Mouse (Mus musculus): ENCODE results near the gene Sp1. TPM values are rescaled to one million over a fixed set of nuclear protein-coding genes. Genes with fewer than 3 reads are reported as not detected.

Gene Sp1
- polyA plus RNA-seq, 1 experiment from 2014 or later, result 16.9 TPM

DNA sequence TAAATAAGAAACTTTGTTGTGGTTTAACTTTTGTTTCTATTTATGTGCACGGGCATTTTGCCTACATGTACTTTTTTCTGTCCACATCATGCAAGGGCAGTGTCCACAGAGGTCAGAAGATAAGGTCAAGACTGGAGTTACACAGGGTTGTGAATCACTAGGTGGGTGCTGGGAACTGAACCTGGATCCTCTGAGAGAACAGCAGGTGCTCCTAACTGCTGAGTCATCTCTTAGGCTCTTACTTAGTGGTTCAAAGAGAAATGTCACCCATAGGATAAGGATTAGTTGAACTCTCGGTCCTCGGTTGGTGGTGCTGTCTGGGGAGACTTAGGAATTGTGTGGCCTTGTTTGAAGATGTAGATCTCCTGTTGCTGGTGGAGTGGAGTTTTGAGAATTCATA lies 17.0 kb upstream of the Sp1 start:
- no peak overlapping the region for H3K4me2 ChIP-seq (replicated peaks; ENCODE audit: low read depth, low read length)
- no peak for ATAC-seq (ENCODE audit: insufficient number of reproducible peaks, insufficient read depth, low FRiP score, low read depth)
- no peak overlapping the region for H3K4me3 ChIP-seq (ENCODE audit: low read depth, low read length)
- H3K36me3 ChIP-seq (ENCODE audit: control insufficient read depth, insufficient read depth, low read length), result no peaks in the 10 kb centered on the region
- 83% methylated on average over 3 of the region's 3 CpGs for WGBS
- H3K27me3 ChIP-seq (ENCODE audit: control insufficient read depth, insufficient read depth, low read length), result no peaks in the 10 kb centered on the region
- H3K9me3 ChIP-seq (ENCODE audit: control insufficient read depth, low read depth, low read length), result no peaks in the 10 kb centered on the region
- H3K4me1 ChIP-seq (ENCODE audit: control insufficient read depth, insufficient read depth, low read length), result no peaks in the 10 kb centered on the region
- no peak overlapping the region for H3K27ac ChIP-seq (ENCODE audit: low read length)
- no peak overlapping the region for H3K9ac ChIP-seq (replicated peaks; ENCODE audit: low read depth, low read length)

DNA sequence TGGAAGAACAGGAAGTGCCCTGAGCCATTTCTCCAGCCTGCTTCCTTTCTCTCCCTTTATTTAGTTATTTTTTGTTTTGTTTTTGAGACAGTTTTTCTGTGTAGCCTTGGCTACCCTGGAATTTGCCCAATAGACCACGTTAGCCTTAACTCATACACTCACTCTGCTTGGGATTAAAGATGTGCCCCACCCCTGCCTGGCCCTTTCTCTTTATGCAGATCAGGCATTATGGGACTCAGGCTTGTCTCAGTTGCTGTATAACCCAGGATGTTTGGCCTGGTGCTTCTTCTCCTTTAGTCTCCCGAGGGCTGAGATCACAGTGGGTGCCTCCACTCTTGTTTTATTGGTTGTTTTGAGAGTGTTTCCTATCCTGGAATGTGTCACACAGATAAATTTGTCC lies 13.4 kb upstream of the Sp1 start:
- H3K27ac ChIP-seq (ENCODE audit: low read length), result no peak overlapping the region

DNA sequence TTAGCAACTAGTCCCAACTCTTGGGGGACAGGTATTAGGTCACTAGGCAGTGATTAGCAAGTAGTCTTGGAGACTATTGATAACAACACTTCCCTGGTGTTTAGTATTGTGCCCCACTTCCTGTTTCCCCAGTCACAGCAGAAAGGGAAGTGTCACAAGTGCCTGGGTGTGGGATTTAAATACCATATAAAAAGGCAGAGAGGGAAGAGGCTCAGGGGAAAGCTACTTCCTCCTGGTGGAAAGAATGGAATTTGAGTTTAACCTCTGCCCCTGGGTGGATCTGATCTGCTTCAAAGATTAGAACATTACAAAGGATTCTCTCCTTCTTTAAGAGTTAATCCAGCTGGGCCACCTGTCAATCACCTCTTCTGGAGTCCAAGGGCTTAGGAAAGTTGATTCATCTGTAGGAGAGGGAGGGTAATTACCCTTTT lies 12.3 kb upstream of the Sp1 start:
- ATAC-seq (ENCODE audit: insufficient number of reproducible peaks, insufficient read depth, low FRiP score, low read depth), result no peak
- Histone ChIP-seq H3K27ac (ENCODE audit: low read length) (peak overlapping the region; percentile 74), H3K4me2 (replicated peaks; ENCODE audit: low read depth, low read length) (no peak overlapping the region)

More for the DNA sequence above, 13.4 kb upstream of the Sp1 start:
- Histone ChIP-seq H3K4me3 (ENCODE audit: low read depth, low read length) (no peak overlapping the region), H3K9me3 (ENCODE audit: control insufficient read depth, low read depth, low read length) (no peaks in the 10 kb centered on the region), H3K36me3 (ENCODE audit: control insufficient read depth, insufficient read depth, low read length) (no peaks in the 10 kb centered on the region), H3K4me1 (ENCODE audit: control insufficient read depth, insufficient read depth, low read length) (no peaks in the 10 kb centered on the region), H3K9ac (replicated peaks; ENCODE audit: low read depth, low read length) (no peak overlapping the region), H3K27me3 (ENCODE audit: control insufficient read depth, insufficient read depth, low read length) (no peaks in the 10 kb centered on the region), H3K4me2 (replicated peaks; ENCODE audit: low read depth, low read length) (no peak overlapping the region)
- 55% methylated on average over 2 of the region's 2 CpGs for WGBS
- ATAC-seq (ENCODE audit: insufficient number of reproducible peaks, insufficient read depth, low FRiP score, low read depth), result no peak

GRCm38 (mm10) chr15:102395061-102395460 lies 10.9 kb upstream of the Sp1 start:
- H3K27me3 ChIP-seq (ENCODE audit: control insufficient read depth, insufficient read depth, low read length), result no peaks in the 10 kb centered on the region
- peak; percentile 77 for ATAC-seq (ENCODE audit: insufficient number of reproducible peaks, insufficient read depth, low FRiP score, low read depth)
- no peak overlapping the region for H3K4me3 ChIP-seq (ENCODE audit: low read depth, low read length)
- H3K4me2 ChIP-seq (replicated peaks; ENCODE audit: low read depth, low read length), result no peak overlapping the region
- H3K4me1 ChIP-seq (ENCODE audit: control insufficient read depth, insufficient read depth, low read length), result peaks cover 8% of the 10 kb centered on the region; the same call in 1 of the 2 replicates
- H3K36me3 ChIP-seq (ENCODE audit: control insufficient read depth, insufficient read depth, low read length), result no peaks in the 10 kb centered on the region
- H3K27ac ChIP-seq (ENCODE audit: low read length), result peak overlapping the region; percentile 67; the same call in 1 of the 2 replicates
- WGBS, result 11% methylated on average over 3 of the region's 3 CpGs
- H3K9me3 ChIP-seq (ENCODE audit: control insufficient read depth, low read depth, low read length), result no peaks in the 10 kb centered on the region
- H3K9ac ChIP-seq (replicated peaks; ENCODE audit: low read depth, low read length), result no peak overlapping the region

More for the DNA sequence above, 12.3 kb upstream of the Sp1 start:
- H3K36me3 ChIP-seq (ENCODE audit: control insufficient read depth, insufficient read depth, low read length), result no peaks in the 10 kb centered on the region
- H3K9me3 ChIP-seq (ENCODE audit: control insufficient read depth, low read depth, low read length), result no peaks in the 10 kb centered on the region
- H3K4me1 ChIP-seq (ENCODE audit: control insufficient read depth, insufficient read depth, low read length), result 0 out of 2 replicates have a peak, but pooled peaks cover under 1% of the 10 kb centered on the region
- no peaks in the 10 kb centered on the region for H3K27me3 ChIP-seq (ENCODE audit: control insufficient read depth, insufficient read depth, low read length)
- no peak overlapping the region for H3K4me3 ChIP-seq (ENCODE audit: low read depth, low read length)
- no peak overlapping the region for H3K9ac ChIP-seq (replicated peaks; ENCODE audit: low read depth, low read length)

DNA sequence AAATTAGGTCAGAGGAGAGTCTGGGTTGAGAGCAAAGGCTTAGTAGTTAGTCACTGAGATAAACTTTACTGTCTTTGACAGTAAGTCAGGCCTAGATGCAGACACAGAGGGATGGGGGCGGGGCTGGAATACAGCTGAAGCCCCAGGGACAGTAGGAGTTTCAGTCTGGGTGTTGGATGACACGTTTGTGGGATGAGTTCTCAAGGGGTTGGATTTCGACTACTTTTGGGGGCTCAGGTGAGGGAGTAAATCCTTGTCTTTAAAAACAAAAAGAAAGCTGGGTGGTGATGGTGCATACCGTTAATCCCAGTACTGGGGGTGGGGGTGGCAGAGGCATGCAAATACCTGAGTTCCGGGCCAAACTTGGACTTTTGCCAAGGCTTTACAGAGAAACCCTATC lies 7.3 kb upstream of the Sp1 start:
- Histone ChIP-seq H3K4me1 (ENCODE audit: control insufficient read depth, insufficient read depth, low read length) (peaks cover 10% of the 10 kb centered on the region; the same call in 1 of the 2 replicates), H3K9me3 (ENCODE audit: control insufficient read depth, low read depth, low read length) (no peaks in the 10 kb centered on the region), H3K4me2 (replicated peaks; ENCODE audit: low read depth, low read length) (peak overlapping the region; percentile 42), H3K9ac (replicated peaks; ENCODE audit: low read depth, low read length) (no peak overlapping the region), H3K36me3 (ENCODE audit: control insufficient read depth, insufficient read depth, low read length) (no peaks in the 10 kb centered on the region), H3K27me3 (ENCODE audit: control insufficient read depth, insufficient read depth, low read length) (no peaks in the 10 kb centered on the region), H3K4me3 (ENCODE audit: low read depth, low read length) (no peak overlapping the region; the same call in 1 of the 2 replicates), H3K27ac (ENCODE audit: low read length) (peak overlapping the region; percentile 79; the same call in 1 of the 2 replicates)
- WGBS, result 27% methylated on average over 5 of the region's 5 CpGs
- ATAC-seq (ENCODE audit: insufficient number of reproducible peaks, insufficient read depth, low FRiP score, low read depth), result no peak

- Histone ChIP-seq H3K9me3 (ENCODE audit: control insufficient read depth, low read depth, low read length) (no peaks in the 10 kb centered on the region), H3K4me2 (replicated peaks; ENCODE audit: low read depth, low read length) (peak overlapping the region; percentile 42), H3K36me3 (ENCODE audit: control insufficient read depth, insufficient read depth, low read length) (no peaks in the 10 kb centered on the region), H3K9ac (replicated peaks; ENCODE audit: low read depth, low read length) (peak overlapping the region; percentile 26), H3K4me1 (ENCODE audit: control insufficient read depth, insufficient read depth, low read length) (peaks cover 10% of the 10 kb centered on the region; the same call in 1 of the 2 replicates), H3K27ac (ENCODE audit: low read length) (peak overlapping the region; percentile 79), H3K27me3 (ENCODE audit: control insufficient read depth, insufficient read depth, low read length) (no peaks in the 10 kb centered on the region), H3K4me3 (ENCODE audit: low read depth, low read length) (peak overlapping the region; percentile 29)
- peak; percentile 86 for ATAC-seq (ENCODE audit: insufficient number of reproducible peaks, insufficient read depth, low FRiP score, low read depth)
- 3% methylated on average over 34 of the region's 34 CpGs for WGBS
These were observed 6.4 kb upstream of the Sp1 start for GRCm38 (mm10) chr15:102399229-102400221.

DNA sequence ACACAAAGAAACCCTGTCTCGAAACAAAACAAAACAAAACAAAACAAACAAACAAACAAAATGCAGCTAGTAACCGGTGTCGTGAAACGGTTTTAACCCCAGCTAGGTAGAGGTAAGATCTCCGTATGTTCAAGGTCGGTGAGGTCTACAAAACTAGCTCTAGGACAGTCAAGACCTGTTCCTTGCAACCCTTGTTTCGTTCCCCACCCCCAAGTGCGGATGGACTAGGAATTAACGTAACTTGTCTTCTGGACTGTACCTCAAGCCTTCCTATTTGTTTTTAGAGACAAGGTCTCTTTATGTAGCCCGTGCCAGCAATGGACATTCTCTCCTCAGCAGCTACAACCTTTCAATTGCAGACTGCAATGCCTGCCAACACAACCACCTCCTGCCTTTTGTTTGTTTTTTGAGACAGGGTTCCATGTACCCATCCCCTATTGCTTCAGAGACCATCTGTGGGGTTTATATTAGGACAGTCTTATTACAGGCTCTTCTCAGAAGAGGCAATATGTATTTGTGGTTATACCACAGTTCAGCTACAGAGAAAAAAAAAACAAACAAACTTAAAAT lies 5.4 kb upstream of the Sp1 start:
- Histone ChIP-seq H3K4me2 (replicated peaks; ENCODE audit: low read depth, low read length) (peak overlapping the region; percentile 42), H3K27ac (ENCODE audit: low read length) (peak overlapping the region; percentile 79; the same call in 1 of the 2 replicates), H3K9ac (replicated peaks; ENCODE audit: low read depth, low read length) (no peak overlapping the region), H3K27me3 (ENCODE audit: control insufficient read depth, insufficient read depth, low read length) (no peaks in the 10 kb centered on the region), H3K36me3 (ENCODE audit: control insufficient read depth, insufficient read depth, low read length) (no peaks in the 10 kb centered on the region), H3K4me3 (ENCODE audit: low read depth, low read length) (no peak overlapping the region), H3K9me3 (ENCODE audit: control insufficient read depth, low read depth, low read length) (no peaks in the 10 kb centered on the region), H3K4me1 (ENCODE audit: control insufficient read depth, insufficient read depth, low read length) (peaks cover 10% of the 10 kb centered on the region; the same call in 1 of the 2 replicates)
- no peak for ATAC-seq (ENCODE audit: insufficient number of reproducible peaks, insufficient read depth, low FRiP score, low read depth)
- 76% methylated on average over 10 of the region's 10 CpGs for WGBS

GRCm38 (mm10) chr15:102401278-102401677 lies 4.7 kb upstream of the Sp1 start:
- Histone ChIP-seq H3K4me2 (replicated peaks; ENCODE audit: low read depth, low read length) (no peak overlapping the region), H3K27ac (ENCODE audit: low read length) (no peak overlapping the region), H3K27me3 (ENCODE audit: control insufficient read depth, insufficient read depth, low read length) (no peaks in the 10 kb centered on the region), H3K36me3 (ENCODE audit: control insufficient read depth, insufficient read depth, low read length) (no peaks in the 10 kb centered on the region), H3K9me3 (ENCODE audit: control insufficient read depth, low read depth, low read length) (no peaks in the 10 kb centered on the region), H3K9ac (replicated peaks; ENCODE audit: low read depth, low read length) (no peak overlapping the region), H3K4me1 (ENCODE audit: control insufficient read depth, insufficient read depth, low read length) (peaks cover 10% of the 10 kb centered on the region; the same call in 1 of the 2 replicates), H3K4me3 (ENCODE audit: low read depth, low read length) (no peak overlapping the region)
- ATAC-seq (ENCODE audit: insufficient number of reproducible peaks, insufficient read depth, low FRiP score, low read depth), result no peak
- WGBS, result 92% methylated on average over 2 of the region's 2 CpGs

Data from stomach, embryonic 14.5 days (tissue).